Mouse (Mus musculus): Measurements from ENCODE around the gene Hmcn2.

Hmcn2 gene

DNA sequence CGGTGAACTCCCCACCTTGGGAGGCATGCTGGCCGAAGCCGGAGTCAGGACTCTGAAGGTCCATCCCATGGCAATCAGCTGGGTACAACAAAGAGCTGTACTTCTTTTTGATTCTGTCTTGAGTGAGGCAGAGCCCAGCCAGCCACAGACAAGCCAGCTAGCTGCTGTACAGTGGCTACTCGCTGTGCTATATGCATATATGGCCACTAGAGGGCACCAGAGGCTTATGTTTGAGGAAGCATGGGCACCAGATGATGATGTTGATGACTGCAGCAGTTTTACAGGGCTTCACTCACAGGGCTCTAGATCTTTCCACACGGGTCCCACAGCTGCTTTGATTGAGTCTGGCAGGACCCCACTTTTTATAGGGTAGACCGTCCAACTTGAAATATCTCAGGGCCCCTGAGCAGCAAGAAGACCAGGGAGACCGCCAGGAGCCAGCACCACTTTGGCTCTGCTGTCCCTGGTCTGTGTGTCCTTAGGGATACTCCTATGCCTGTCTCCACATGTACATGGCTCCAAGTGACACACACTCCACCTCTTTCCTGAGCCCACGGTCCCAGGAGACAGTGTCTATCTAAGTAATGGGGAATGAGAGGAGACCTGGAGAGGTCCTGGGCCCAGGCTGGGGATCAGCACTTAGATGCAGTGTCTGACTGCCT lies 168.8 kb downstream of the Hmcn2 start:
- peak; percentile 57 for DNase-seq (ENCODE audit: low spot score)

GRCm38 (mm10) chr2:31484187-31484586 lies 170.0 kb downstream of the Hmcn2 start:
- no peak for DNase-seq (ENCODE audit: low spot score)

GRCm38 (mm10) chr2:31489166-31489565 lies 175.0 kb downstream of the Hmcn2 start:
- DNase-seq (ENCODE audit: low spot score): no peak

GRCm38 (mm10) chr2:31490556-31490955 lies 176.3 kb downstream of the Hmcn2 start:
- DNase-seq (ENCODE audit: low spot score): no peak

- DNase-seq (ENCODE audit: low spot score): no peak
These were observed 178.1 kb downstream of the Hmcn2 start for GRCm38 (mm10) chr2:31492308-31492707.

GRCm38 (mm10) chr2:31493243-31493642 lies 179.0 kb downstream of the Hmcn2 start:
- no peak for DNase-seq (ENCODE audit: low spot score)

- DNase-seq (ENCODE audit: low spot score): no peak
These were observed 180.1 kb downstream of the Hmcn2 start for GRCm38 (mm10) chr2:31494315-31494714.

DNA sequence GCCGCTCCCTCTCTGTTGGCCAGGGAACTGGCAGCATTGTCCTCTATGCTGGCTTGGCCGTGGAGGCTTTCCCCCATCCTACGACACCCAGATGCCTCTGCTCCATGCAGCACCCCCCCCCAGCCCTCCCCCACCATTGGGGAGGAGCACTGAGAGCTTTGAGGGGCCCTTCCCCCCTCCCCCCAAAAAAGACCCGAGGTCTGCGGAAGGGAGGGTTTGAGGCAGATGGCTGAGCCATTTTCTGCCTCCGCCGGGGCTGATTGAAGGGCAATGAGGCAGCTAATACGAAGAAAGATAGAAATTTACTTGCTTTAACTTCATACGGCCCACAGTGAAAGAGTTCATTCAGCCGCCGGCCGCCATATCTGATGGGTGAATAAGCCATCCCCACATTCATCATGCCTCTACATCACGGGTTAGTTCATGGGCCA lies 180.8 kb downstream of the Hmcn2 start:
- no peak for DNase-seq (ENCODE audit: low spot score)

DNA sequence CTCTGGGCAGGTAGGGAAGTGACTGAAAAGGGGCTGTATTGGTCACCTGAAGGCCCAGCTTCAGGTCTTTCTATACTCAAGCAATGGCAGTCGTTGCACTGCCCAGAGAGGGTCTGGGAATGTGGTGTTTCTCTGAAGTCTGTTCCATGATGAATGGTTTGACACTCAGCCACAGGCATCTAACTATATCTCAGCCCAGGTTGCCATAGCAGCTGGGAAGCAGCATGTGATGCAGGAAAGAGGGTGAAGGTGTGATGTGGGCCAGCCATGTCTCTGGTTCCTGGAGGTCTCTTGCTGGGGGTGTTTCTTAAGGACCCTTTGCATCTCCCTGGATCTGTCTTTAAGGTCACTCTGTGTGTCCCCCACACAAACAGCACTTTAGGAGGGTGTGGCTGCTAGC lies 181.9 kb downstream of the Hmcn2 start:
- DNase-seq (ENCODE audit: low spot score): no peak

DNA sequence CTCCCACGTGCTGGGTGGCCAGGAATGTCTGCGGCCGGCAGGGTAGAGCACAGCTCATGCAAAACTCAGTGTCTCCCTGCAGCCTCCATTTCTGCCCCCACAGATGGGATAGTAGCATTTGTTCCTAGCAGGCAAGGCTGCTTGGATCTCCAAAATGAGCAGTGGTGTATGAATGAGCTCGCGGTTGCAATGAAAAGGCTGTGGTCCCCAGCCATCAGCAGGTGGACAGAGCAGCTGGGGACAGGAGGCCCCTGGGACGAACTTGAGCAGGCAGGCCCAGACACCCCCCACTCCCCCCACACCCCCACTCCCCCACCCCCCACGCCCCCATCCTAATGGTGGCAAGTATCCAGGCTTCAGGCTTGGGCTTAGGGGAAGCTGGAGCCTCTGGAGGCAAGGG lies 182.9 kb downstream of the Hmcn2 start:
- no peak for DNase-seq (ENCODE audit: low spot score)

DNA sequence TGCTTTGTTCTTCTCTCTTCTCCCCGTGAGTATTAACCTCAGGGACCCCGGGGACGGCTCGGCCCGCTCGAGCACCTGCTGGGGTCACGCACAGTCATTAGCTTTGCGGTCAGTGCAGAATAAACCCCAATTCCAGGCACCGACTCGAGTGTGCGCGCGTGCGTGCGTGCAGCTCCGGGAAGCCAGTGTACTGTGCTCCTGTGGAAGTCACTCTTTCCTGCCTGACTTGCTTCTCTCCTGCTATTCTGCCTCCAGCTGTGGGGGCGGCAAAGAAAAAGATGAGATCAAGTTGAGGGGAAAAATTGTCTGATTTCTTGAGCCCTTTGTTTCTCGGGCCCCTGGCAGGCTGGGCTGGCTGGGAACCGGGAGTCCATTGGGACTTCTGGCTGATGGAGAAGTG lies 183.4 kb downstream of the Hmcn2 start:
- DNase-seq (ENCODE audit: low spot score): no peak

DNA sequence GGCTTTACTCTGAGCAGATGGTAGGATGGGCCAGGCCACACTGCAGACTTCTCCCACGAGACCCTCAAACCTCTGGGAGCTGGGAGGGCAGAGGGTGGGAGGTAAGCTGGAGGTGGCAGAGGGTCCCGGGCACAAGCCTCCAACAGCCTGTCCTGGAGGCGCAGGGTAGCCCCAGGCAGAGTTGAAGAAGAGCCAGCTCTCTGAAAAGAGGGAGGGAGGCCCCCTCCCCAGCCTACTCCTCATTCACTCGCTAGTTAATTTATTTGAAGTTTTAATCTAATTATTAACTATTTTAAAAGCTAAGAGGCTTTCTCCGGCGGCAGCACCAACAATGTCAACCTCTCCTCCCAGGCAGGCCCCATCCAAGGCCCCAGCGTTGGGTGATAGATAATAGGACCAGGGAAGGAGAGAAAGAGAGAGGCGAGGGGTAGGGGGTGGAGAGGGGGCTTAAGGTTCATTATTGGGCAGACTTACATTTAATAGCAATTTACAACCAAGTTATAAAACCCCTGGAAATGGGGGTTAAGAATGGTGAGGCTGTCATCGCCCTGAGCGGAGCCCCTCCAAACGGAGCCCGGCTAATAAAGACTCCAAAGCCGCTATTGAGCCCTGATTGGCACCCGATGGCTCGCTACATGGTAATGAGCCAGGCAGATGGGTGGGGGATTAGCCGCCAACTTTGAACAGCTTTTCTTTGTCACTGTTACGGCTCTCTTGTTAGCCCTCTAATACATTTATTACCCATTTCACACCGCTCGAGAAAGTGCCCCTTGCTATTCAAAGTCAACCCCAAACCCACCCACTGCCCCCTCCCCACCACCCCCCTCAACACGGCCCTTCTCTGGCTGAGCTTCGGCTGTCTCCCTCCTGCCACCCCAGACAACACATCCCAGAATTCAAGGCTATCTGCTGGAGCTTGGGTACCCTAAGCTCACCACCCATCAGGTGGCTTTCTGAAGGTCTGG lies 185.4 kb downstream of the Hmcn2 start:
- DNase-seq (ENCODE audit: low spot score): no peak

GRCm38 (mm10) chr2:31500292-31501204 lies 186.3 kb downstream of the Hmcn2 start:
- DNase-seq (ENCODE audit: low spot score): no peak

DNA sequence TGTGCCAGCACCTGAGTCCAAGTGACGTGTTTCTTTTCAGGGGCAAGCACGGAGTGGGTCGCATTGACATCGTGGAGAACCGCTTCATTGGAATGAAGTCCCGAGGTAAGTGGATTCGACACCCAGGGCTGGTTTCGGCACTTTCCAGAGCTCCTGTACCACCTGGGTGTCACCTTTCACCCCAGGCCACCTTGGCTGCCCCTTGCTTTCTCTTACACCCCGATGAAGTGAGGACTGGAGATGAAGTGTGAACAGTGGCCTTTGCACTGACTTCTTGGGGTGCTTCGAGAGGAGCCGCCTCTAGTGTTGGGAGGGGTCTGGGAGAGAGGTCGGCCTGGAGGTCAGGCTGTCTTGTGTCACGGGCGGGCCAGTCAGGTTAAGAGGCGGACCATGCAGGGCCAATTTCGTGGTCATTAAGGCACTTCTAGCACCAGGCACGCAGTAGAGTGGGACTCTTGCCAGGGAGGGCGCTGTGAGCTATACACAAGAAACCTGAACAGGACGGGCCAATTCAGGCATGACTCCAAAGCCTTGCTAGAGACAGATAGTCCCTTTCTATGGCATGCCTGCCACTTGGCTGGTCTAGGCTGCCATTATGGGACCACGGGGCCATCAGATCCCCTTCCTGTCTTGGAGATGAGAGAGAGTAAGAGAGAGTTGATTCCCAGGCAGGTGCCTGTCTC lies 187.4 kb downstream of the Hmcn2 start:
- no peak for DNase-seq (ENCODE audit: low spot score)

GRCm38 (mm10) chr2:31502616-31503522 lies 188.7 kb downstream of the Hmcn2 start:
- no peak for DNase-seq (ENCODE audit: low spot score)

- no peak for DNase-seq (ENCODE audit: low spot score)
These were observed 191.3 kb downstream of the Hmcn2 start for GRCm38 (mm10) chr2:31505472-31505871.

GRCm38 (mm10) chr2:31508851-31509250 lies 194.6 kb downstream of the Hmcn2 start:
- no peak for DNase-seq (ENCODE audit: low spot score)
